Mouse (Mus musculus): ENCODE measurements around the gene D13Ertd608e.
A peak's percentile ranks its signal among the peaks of the same experiment; 100 is the strongest.
"Not testable (repeated sequence)": the region's sequence is repeated elsewhere in the genome, so short reads cannot be mapped to it uniquely, and the experiment has no call there.

D13Ertd608e gene

DNA sequence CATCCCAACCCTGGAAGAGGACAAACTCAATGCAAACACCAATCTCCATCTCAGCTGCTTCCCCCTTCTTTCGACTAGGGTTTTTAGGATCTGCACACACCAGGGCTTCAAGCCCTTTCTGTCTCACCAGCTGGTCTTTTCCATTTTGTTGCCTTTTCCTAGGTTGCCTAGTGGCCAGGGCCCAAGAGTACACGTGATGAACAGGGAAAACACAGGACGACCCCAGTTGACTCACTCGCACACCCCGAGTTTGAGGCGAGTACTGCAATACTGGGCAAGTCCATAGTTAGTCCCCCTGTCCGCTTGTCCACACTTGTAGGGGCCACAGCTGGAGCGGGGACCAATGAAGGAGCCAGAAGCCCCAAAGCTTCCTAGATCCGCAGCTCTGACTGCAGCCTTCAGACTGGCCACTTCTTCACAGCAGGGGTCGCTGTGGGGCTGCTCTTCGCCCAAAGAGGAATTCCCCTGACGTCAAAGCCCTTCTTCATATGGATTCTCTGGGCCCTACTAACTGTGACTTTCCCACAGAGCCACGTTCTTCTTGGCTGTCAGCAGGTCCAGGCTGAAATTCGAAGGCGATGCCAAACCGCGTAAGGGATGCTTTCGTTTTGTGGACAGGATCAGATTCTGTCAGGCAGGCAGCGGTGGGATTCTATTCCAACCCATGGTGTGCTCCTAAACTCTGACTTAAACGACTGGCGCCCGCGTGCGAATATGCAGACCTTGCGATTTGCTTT lies at the start of gene D13Ertd608e:
Gene D13Ertd608e, plus strand, starts transcription at position 687 of the 737 bp plus-strand sequence.
- DNase-seq (ENCODE audit: extremely low spot score, low read depth, low spot score): not testable (repeated sequence)

DNA sequence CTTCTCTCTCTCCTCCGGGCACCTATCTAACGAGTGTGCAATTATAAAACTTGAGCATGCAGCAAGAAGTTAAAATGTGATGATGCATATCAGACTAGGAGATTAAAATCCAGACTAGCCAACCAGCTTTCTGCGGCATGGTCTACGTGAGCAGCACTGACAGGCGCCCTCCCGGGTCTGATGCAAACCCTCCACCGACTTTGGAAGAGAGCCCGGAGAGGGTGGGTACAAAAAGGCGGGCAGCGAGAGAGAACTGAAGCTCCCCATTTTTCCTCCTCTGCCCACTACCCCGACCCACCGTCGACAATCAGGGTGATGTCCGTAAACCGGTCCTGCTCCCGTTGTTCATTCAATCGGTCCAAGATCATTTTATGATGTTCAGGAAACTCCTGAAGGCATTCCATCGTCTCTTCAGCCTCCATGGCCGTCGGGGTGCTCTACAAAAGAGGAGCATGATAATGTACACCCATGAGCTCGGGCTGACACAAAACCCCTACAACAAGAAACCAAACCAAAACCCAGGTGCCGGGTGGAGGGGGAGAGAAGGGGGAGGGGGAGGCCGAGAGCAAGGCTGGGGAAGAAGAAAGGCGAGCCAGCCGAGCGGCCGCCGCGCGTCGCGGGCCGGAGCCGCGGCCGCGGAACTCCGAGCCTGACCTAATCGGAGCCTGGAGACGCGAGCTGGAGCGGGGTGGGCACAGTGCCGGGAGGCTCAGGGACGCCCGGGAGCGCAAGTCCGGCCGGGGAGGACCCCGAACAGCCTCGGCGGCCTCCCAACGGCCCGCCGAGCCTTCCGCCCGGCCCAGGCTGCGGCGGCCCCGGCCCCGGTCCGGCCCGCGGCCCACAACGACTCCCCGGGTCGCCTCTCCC lies 45.7 kb upstream of the D13Ertd608e start:
- no peak for DNase-seq (ENCODE audit: extremely low spot score, low read depth, low spot score)

DNA sequence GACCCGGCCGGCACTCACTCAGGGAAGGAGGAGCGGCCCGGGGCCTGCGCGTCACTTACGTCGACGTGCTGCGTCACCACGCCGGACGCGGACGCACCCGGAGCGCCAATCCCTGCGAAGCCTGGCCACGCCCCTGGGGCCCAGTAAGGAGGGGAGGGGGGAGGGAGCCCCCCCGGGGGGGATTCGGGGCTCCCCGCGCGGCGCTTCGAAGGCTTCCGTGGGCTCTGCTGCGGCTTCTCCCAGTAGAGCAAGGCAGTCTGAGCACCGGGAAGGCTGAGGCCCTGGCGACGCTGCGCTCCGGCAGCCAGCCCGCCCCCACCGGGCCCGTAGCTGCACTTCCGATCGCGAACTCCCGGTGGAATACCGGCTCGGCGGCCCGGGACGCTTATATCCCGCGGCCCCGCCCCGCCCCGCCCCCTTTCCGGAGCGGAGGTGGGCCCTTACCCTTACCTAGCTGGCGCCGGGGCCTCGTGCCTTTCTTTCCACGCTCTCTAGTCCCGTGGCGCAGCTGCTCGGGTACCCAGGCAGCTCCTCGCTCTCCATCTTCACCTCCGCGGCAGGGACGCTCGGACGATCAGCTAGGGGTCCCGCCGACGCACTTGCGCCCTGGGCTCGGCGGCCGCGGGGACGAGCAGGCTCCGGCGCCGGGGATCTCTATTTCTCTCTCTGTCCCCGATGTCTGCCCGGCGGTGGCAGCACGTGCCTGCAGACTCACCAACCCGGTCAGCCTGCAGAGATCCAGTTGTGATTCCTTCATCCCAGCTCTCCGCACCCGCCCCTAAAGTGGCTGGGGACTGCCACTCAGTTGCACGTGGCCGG lies 44.8 kb upstream of the D13Ertd608e start, which contains the start of gene Zfp131:
Gene Zfp131, minus strand, starts transcription at position 129 of the 819 bp plus-strand sequence.
- DNase-seq (ENCODE audit: extremely low spot score, low read depth, low spot score): peak; percentile 56

DNA sequence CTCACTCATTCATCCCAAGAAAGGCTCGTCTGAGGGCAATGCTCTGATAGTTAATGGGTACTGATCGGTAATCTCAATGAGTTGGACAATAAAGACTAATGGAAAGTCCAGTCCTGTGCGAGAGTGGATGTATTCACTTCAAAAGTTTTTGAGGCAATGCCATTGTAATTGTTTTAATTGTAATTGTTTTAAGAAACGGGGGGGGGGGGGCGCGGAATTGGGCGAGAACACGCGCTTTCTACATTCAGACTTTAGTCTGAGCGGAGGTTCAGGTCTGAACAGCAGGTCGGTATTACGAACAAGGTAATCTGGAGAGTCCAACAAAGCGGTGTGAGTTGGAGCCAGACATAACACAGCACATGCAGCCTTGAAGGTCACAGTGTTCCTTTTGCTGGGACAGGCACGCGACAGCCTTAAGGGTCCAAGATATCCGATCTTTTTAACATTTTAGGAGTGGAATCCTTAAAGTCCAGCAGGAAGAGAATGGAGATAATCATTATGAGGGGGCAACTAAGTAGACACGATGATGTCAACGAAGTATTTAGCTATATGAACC lies 44.1 kb upstream of the D13Ertd608e start:
- no peak for DNase-seq (ENCODE audit: extremely low spot score, low read depth, low spot score)

DNA sequence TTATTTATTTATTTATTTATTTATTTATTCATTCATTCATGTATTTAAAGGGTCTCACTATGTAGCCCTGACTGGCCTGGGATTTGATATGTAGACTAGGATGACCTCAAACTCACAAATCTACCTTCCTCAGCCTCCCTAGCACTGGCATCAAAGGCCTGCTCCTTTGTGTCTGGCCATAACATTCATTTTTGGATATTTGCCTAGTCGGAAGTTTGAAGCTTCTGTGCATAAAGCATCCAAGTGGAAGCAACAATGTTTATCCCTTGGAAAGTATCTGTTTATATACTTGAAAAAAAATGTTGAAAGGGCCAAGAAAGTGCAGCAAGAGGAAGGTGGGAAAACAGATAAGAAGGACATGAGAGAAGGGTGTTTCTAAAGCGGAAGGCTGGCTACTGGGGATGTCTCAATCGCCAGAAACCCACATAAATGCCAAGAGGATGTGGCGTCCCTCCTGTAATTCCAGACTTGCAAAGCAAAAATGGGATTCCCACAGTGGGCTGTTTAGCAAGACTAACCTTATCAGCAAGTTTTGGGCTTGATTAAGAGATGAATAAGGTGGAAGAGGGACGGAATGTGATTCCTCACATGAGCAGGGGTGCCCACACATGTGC lies 42.9 kb upstream of the D13Ertd608e start:
- no peak for DNase-seq (ENCODE audit: extremely low spot score, low read depth, low spot score)

DNA sequence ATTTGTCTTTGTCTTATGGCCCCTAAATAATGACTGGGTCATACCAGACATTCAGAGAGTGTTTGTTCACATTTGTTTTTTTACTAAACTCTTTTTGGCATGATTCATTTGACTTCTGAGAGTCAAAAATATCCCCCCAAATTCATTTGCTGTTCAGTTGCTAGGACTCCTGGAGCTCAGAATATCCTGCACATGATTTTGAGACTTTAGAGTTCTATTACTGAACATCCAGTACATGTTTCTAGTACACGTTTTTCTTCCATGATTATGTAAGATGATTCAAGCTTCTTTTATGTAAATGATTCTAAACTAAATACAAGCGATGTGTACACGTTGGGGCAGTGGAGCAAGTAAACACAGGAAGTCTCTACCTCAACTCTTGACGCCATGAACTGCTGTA lies 38.1 kb upstream of the D13Ertd608e start:
- no peak for DNase-seq (ENCODE audit: extremely low spot score, low read depth, low spot score)

DNA sequence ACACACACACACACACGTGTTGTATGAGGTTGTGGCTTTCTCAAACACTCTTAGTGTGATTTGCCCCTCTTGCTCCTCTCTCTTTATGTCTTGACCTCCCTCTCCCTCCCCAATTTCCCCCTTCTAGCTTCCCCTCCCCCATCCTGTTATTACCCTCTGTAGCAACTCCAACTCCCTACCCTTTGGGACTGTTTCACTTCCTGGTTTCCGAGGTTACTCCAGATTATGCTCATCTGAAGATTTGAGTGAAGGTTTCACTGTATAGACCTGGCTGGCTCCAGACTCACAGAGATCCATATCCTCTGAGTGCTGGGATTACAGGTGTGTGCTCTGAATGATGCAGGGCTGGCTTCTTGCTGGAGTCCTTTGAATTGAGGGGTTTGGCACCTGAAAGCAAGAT lies 26.9 kb upstream of the D13Ertd608e start:
- DNase-seq (ENCODE audit: extremely low spot score, low read depth, low spot score): no peak

DNA sequence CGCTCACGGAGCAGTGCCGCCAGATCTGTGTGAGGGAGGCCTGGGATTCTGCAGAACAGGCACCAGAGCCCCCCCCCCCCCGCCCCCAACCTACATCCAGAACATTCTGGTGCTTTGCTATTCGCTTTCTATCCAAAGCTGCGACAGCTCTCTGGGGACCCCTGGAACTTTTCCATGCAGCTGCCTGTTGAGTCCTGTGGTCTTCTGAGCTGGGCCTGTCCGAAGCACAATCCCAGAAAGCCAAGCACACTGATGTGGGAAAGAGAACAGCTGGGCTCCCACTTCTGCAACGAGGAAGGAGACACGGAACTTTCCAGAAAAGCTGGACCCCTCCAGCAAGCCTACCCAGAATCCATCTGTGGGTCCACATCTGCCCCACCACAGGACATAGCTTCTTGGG lies 25.8 kb upstream of the D13Ertd608e start:
- no peak for DNase-seq (ENCODE audit: extremely low spot score, low read depth, low spot score)

DNA sequence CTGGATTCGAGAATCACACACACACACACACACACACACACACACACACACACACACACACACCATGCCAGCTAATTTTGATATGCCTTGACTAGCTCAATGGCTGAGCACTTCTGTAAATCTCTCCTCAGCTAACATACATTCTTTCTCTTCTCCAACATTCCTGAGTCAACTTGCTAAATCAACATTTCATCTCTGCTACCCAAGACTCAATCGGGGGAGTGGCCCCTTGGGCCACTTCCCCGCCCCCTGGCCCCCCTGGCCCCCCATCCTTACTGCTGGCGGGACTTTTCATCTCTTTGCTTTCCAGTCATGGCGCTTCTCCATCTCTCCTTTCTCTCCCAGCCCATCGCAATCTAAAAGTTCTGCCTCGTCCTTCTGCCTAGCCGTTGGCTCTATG lies 19.0 kb upstream of the D13Ertd608e start:
- no peak for DNase-seq (ENCODE audit: extremely low spot score, low read depth, low spot score)

DNA sequence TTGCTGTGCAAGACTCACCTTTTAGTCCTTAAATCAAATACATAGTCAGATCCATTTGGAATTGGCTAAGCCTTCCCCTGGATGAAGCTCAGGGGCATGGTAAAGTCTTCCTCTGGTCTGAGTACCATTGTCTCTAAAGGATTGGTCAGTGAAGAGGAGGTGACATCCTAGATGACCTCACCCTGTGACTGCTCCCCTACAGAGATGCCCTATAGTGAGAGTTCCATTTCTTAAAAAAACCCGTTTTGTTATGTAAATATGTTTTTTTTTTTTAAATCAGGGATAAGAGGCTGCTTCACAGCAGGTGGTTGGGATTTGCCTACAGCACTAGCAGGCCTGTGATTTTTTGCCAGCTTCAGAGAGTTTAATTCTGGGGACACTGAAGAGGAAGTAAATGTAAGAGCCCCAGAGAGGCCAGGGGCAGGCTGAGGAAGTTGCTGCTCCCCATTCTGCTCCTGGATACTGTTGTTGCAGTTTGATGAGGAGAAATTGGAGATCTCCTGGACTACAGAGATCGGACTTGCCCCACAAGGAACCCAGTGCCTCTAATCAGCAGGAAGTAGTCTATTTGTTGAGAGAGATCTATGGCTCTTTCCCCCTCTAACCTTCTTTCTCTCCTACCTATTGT lies 18.1 kb upstream of the D13Ertd608e start:
- no peak for DNase-seq (ENCODE audit: extremely low spot score, low read depth, low spot score)

DNA sequence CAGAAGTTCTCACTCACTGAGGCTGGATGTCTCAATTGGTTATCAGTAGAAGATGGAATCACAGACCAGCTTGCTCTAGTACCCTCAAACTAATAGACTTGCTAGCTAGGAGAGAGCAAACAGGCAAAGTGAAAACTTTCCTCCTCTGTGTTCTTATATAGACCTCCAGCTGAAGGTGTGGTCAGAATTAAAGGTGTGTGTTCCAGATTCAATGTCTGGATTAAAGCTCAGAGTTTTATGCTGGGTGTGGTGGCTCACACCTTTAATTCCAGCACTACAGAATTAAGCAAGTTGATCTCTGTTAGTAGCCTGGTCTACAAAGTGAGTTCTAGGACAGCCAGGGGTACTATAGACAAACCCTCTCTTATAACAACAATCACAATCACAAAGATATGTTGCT lies 5.7 kb upstream of the D13Ertd608e start, which contains the start of gene AF067063:
Gene AF067063, minus strand, starts transcription at position 101 of the 400 bp plus-strand sequence.
- DNase-seq (ENCODE audit: extremely low spot score, low read depth, low spot score): not testable (repeated sequence)

DNA sequence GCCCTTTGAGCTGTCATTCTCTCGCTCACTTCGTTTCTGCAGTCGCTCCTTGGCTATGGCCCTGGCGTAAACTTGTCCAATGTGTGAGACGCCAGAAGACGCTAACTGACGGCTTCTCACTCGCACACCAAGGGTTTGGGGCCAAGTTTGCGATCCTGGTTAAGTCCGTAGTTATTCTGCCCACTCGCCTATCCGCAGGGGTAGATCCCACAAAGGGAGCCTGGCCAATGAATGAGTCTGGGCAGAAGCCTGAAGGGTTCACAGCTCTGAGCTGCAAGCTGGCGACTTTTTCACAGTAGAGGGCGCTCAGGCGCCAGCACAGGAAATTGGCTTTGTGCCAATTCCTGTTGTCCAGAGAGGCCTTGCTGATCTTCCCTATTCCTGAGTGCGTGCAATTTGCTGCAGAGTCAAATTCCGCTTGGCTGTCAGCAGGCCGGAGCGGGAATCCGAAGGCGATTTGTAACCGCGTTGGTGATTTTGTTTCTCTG lies 562 bp downstream of the D13Ertd608e start:
- DNase-seq (ENCODE audit: extremely low spot score, low read depth, low spot score): not testable (repeated sequence)

DNA sequence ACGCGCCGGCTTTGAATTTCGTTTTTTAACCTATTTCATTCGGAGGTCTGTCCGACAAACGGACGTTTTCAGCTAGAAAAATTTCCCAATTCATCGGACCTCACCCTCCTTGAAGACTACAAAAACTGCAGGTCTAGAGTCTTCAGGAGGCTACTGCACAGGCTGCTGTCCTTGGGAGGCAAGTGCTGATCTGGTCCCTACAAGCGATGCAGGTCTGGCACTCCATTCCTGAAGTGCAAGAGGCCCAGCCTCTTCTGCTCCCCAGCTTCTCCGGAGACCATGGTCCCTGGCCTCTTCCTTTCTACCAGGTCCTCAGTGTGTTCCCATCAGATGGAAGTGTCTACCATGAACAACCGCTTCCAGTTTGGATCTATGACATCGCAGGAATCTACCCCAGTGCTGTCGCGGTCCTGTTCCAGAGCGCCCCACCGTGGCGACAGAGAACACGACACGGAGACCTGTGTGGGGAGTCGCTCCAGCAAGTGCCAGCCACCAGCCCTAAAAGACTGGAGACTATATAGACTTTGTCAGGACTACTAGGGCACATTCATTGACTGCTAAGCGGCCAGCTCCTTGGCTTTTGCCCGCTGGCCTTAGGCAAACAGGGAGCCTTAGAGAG lies 2.0 kb downstream of the D13Ertd608e start:
- not testable (repeated sequence) for DNase-seq (ENCODE audit: extremely low spot score, low read depth, low spot score)

DNA sequence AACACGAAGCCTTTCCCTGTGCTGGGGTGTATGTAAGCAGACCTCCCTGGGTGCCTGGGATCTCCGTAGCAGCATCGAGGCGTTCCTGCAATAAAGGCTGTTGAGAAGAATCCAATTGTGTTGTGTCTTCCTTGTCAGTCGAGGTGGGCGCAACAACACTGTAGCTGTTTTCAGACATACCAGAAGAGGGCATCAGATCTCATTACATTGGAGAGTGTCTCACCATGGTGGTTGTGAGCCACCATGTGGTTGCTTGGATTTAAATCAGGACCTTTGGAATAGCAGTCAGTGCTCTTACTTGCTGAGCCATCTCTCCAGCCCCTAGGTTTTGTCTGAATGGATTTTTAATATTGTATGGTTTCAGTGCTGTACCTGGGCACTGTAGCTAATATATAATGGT lies 4.2 kb downstream of the D13Ertd608e start:
- not testable (repeated sequence) for DNase-seq (ENCODE audit: extremely low spot score, low read depth, low spot score)

DNA sequence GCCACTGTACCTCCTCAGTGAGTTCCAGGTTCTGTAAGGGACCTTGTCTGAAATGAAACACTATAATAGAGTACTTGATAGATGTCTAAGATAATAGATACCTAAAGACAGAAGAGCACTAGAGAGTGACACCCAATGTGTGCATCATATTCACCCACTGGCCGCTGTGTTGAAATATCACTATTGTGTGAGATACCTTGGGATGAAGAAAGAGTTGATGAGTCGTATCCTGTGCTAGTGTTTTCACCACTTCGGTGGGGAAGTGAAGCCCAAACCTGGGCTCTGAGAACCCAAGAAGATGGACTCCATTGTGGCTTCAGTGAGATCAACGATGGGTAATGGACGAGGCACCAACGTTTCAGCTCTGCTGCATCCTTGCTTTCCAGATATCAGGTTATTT lies 26.6 kb downstream of the D13Ertd608e start:
- not testable (repeated sequence) for DNase-seq (ENCODE audit: extremely low spot score, low read depth, low spot score)

DNA sequence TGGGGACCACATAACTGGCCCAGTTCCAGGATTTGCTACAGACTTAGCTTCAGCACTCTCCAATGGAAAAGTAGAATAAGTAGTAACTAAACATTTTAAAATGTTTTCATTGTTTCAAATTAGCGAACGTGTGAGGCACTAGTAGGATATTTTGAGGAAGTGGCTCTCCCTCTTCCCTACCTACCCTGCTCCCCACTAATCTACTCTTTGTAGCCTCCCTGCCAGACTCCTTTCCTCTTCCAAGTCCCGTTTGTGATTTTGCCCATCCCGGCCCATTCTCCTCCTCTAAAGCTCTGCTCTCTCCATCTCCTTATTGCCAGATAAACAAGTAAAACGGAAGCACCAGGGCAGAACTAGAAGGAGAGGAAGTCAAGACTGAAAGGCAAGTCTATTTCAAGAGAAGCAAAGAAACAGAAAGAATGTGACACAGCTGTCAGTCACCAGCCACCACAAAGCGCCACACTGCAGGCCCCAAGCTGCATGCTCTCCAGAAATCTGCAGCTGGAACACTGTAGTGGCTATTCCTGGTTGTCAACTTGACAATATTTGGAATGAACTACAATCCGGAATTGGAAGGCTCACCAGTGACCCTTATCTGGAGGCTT lies 28.7 kb downstream of the D13Ertd608e start:
- not testable (repeated sequence) for DNase-seq (ENCODE audit: extremely low spot score, low read depth, low spot score)

DNA sequence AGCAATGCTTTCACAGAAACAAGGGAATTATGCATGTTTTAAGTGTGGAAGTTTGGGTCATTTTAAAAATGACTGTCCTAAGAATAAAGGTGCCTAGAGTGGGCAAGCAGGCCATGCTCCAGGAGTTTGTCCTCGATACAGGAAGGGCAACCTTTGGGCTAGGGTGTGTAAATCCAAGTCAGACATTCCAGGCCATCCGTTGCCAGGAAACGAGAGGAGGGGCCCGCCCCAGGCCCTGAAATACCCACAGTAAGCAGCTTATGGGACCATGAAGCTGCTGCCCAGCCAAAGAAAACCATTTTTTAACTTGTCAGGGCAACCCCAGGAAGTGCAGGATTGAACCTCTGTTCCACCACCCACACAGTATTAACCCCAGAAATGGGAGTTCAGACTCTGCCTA lies 51.1 kb downstream of the D13Ertd608e start:
- not testable (repeated sequence) for DNase-seq (ENCODE audit: extremely low spot score, low read depth, low spot score)

DNA sequence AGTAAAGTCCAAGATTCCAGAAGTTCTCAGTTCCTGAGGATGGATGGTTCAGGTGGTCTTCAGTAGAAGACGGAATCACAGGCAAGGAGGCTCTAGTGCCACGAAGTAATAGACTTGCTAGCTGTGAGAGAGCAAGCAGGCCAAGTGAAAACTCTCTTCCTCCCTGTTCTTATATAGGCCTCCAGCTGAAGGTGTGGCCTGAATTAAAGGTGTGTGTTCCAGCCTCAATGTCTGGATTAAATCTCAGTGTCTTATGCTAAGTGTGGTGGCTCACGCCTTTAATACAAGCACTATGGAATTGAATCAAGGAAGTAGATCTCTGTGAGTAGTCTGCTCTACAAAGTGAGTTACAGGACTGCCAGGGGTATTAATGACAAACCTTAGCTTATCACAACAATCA lies 58.9 kb downstream of the D13Ertd608e start, which contains the start of gene Tcstv1:
Gene Tcstv1, minus strand, starts transcription at position 101 of the 400 bp plus-strand sequence.
- DNase-seq (ENCODE audit: extremely low spot score, low read depth, low spot score): not testable (repeated sequence)
